Mouse (Mus musculus) lung, postnatal 0 days (tissue): Measurements from ENCODE around the gene Tex14. TPM values are rescaled to one million over a fixed set of nuclear protein-coding genes. Genes with fewer than 3 reads are reported as not detected.
"Not testable (repeated sequence)": the region's sequence is repeated elsewhere in the genome, so short reads cannot be mapped to it uniquely, and the experiment has no call there.

Source experiments
- ATAC-seq: fragments of 200-750 bp; cut with Nextera tagmentation; 2 replicates; pipeline ENCODE4 v1.8.0; 2017; ENCODE audit warnings: moderate library complexity
- DNase-seq: peaks from one replicate; pipeline ENCODE4 v3.0.0-alpha.2; 2016; ENCODE audit warnings: low spot score
- H3K27ac ChIP-seq: fragments of 300-500 bp; sonication (generic); 2 replicates; pipeline ENCODE4 v1.5.1; 2014; ENCODE audit warnings: antibody characterized with exemption, mild to moderate bottlenecking, low read length, mixed read lengths
- H3K27me3 ChIP-seq: fragments of 300-500 bp; sonication (generic); replicated peaks from 2 replicates; pipeline ENCODE4 v1.6.1; 2014; ENCODE audit warnings: low read length, mixed read lengths; ENCODE audit not compliant: insufficient read depth
- H3K36me3 ChIP-seq: fragments of 300-500 bp; sonication (generic); 2 replicates; pipeline ENCODE4 v1.6.1; 2014; ENCODE audit warnings: low read length, mixed read lengths; ENCODE audit not compliant: insufficient read depth
- H3K4me1 ChIP-seq: fragments of 300-500 bp; sonication (generic); 2 replicates; pipeline ENCODE4 v1.6.1; 2014; ENCODE audit warnings: antibody characterized with exemption, low read depth, low read length, mixed read lengths; ENCODE audit not compliant: insufficient read depth
- H3K4me2 ChIP-seq: fragments of 300-500 bp; sonication (generic); replicated peaks from 2 replicates; pipeline ENCODE4 v1.6.1; 2014; ENCODE audit warnings: low read depth, mild to moderate bottlenecking, low read length, moderate library complexity, mixed read lengths
- H3K4me3 ChIP-seq: fragments of 300-500 bp; sonication (generic); 2 replicates; pipeline ENCODE4 v1.5.1; 2014; ENCODE audit warnings: low read depth, low read length
- H3K9ac ChIP-seq: fragments of 300-500 bp; sonication (generic); replicated peaks from 2 replicates; pipeline ENCODE4 v1.6.1; 2014; ENCODE audit warnings: low read depth, mild to moderate bottlenecking
- H3K9me3 ChIP-seq: fragments of 300-500 bp; sonication (generic); 2 replicates; pipeline ENCODE4 v1.6.1; 2016; ENCODE audit warnings: low read length, mixed read lengths
- CTCF ChIP-seq: IDR thresholded peaks from 2 replicates; pipeline ENCODE4 v1.5.1; 2016; ENCODE audit warnings: antibody characterized with exemption, mild to moderate bottlenecking
- EP300 ChIP-seq: IDR thresholded peaks from 2 replicates; pipeline ENCODE4 v1.6.1; 2016; ENCODE audit warnings: antibody characterized with exemption, mild to moderate bottlenecking, control low read depth
- WGBS: fragments of 180-500 bp; shearing (Covaris S2); extraction: QIAGEN DNeasy Blood & Tissue Kit; methylation state at CpG from one replicate; pipeline ENCODE4 v1.1.7; 2014; 5-methylcytosine and 5-hydroxymethylcytosine counted together
- polyA plus RNA-seq: library from polyadenylated mRNA; unstranded; fragments of >200 nt; fragmentation: Nextera tagmentation; extraction: Ambion mirVana; gene quantifications from 2 replicates; pipeline ENCODE4 v1.2.1, GENCODE M21; 2015

The Tex14 gene
- polyA plus RNA-seq, 1 experiment from 2014 or later: 1.1 TPM

DNA sequence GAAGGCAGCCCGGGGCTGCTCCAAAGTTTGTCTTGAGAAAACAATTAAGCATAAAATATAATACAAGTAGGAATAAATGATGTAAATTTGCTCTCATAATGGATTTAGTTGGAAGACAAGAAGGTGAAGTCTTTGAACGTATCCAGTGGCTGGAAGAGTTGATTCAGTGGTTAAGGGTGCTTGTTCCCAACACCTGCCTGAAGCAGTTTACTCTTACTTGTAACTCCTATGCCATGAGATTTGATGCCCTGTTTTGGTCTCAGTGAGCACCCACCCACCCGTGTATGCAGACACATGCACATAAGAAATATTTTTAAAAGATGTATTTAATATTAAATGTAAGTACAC lies 44.3 kb downstream of the Tex14 start:
- no peak for DNase-seq
- no peak for ATAC-seq
- WGBS: 3% methylated on average over 3 of the region's 3 CpGs

DNA sequence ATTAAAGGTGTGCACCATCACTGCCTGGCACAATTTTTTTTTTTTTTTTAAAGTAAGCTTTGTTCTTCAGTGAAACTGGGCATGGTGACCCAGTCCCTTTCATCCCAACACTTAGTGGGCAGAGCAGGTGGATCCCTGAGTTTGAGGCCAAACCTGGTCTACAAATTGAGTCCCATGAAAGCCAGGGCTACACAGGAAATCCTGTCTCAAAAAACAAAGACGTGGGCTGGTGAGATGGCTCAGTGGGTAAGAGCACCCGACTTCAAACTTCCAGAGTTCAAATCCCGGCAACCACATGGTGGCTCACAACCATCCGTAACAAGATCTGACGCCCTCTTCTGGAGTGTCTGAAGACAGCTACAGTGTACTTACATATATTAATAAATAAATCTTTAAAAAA lies 45.0 kb downstream of the Tex14 start:
- not testable (repeated sequence) for H3K27me3 ChIP-seq, H3K9ac ChIP-seq, ATAC-seq, DNase-seq, H3K4me3 ChIP-seq, H3K9me3 ChIP-seq, H3K27ac ChIP-seq, H3K4me1 ChIP-seq, H3K36me3 ChIP-seq, H3K4me2 ChIP-seq
- 49% methylated on average over 5 of the region's 5 CpGs for WGBS

More for the DNA sequence above, 44.3 kb downstream of the Tex14 start:
- no peaks in the 10 kb centered on the region for H3K4me1 ChIP-seq
- no peaks in the 10 kb centered on the region for H3K27me3 ChIP-seq
- H3K4me2 ChIP-seq: no peak overlapping the region
- H3K9me3 ChIP-seq: no peaks in the 10 kb centered on the region
- no peak overlapping the region for H3K9ac ChIP-seq
- TF ChIP-seq EP300: no peak
- TF ChIP-seq CTCF: no peak
- no peaks in the 10 kb centered on the region for H3K36me3 ChIP-seq
- peak overlapping the region; percentile 62; the same call in 1 of the 2 replicates for H3K27ac ChIP-seq
- H3K4me3 ChIP-seq: no peak overlapping the region

DNA sequence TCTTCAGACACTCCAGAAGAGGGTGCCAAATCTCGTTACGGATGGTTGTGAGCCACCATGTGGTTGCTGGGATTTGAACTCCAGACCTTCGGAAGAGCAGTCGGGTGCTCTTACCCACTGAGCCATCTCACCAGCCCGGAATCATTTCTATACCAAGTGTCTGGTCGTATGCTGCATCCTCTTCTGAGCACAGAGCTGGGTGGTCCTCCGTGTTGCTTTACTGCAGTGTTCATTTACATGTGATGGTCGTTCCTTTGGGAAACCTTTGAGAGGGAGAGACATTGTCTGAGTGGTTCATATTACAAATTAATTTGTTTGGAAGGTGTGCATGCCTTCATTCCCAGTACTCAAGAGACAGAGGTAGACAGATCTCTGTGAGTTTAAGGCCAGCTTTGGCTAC lies 47.9 kb downstream of the Tex14 start:
- not testable (repeated sequence) for H3K9ac ChIP-seq, H3K36me3 ChIP-seq, H3K9me3 ChIP-seq, H3K4me1 ChIP-seq, H3K4me3 ChIP-seq, DNase-seq, H3K4me2 ChIP-seq, ATAC-seq, H3K27me3 ChIP-seq, H3K27ac ChIP-seq
- 68% methylated on average over 6 of the region's 8 CpGs for WGBS

DNA sequence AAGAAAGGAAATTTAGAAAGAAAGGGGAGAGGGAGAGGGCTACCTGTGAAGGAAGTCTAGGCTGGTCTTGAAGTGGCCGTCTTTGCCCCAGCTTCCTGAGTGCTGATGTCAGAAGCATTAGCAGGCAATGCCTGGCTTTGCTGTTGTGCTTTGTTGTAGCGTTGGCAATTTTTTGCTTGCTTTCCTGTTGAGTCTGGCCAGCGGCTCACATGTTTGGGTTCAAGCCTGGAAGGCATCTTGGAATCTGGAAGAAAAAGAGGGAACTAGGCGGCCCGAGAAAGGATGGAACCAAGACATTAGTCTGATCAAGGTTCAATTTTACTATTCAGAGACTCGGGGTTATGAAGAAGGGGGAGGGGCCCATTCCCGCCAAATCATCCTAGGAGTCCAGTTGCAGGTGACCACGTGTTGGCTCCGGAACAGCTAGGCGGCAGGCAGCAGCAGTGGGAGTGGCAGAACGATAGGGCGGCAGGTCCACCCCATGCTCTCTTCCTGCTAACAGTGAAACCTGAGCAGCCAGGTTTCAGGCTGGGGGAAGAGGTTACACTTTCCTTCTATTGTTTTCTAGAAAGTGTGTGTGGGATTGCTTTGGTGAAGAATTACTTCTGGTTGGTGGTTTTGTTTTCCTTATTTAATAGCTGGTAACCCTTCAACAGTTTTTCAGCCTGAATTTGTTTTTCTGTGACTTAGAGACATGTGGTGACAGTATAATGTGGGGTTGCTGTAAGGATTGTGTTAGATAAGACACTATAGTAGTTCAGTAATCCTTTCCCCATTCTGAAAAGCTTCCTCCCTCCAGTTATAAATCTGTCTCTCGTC lies 48.6 kb downstream of the Tex14 start:
- H3K27me3 ChIP-seq: no peaks in the 10 kb centered on the region

DNA sequence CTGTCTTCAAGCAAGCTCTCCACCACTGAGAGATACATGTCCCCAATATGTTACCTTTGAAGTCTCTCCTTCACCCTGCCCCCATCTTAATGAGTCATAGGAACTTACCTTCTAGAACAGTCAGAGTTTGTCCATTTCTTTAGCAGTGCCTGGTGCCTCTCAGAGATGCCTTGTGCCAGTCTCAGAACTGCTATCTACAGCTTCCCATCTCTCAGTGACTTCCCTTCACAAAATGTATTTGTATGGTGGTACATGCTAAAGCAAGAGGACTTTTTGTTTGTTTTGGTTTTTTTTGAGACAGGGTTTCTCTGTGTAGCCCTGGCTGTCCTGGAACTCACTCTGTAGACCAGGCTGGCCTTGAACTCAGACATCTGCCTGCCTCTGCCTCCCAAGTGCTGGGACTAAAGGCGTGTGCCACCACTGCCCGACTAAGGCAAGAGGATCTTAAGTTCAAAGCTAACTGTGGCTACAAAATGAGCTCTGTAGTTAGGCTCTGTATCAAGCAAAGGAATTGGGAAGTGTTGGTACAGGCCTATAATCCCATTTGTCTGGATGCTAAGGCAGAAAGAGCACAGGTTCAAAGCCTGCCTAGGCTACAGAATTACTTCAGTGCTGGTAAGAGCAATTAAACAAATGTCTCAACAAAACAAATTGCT lies 49.3 kb downstream of the Tex14 start:
- Histone ChIP-seq H3K9ac (no peak overlapping the region), H3K4me1 (no peaks in the 10 kb centered on the region), H3K9me3 (no peaks in the 10 kb centered on the region), H3K27me3 (no peaks in the 10 kb centered on the region), H3K27ac (no peak overlapping the region), H3K36me3 (no peaks in the 10 kb centered on the region), H3K4me2 (no peak overlapping the region), H3K4me3 (no peak overlapping the region)
- WGBS: 79% methylated on average over 2 of the region's 2 CpGs
- ATAC-seq (no peak), DNase-seq (no peak)
- TF ChIP-seq CTCF: no peak
- TF ChIP-seq EP300: no peak

More for the DNA sequence above, 48.6 kb downstream of the Tex14 start:
- ATAC-seq (no peak), DNase-seq (no peak)
- no peak overlapping the region for H3K9ac ChIP-seq
- no peak overlapping the region for H3K4me3 ChIP-seq
- no peaks in the 10 kb centered on the region for H3K36me3 ChIP-seq
- TF ChIP-seq EP300 (no peak), CTCF (no peak)
- H3K4me1 ChIP-seq: no peaks in the 10 kb centered on the region
- WGBS: 12% methylated on average over 13 of the region's 13 CpGs
- H3K4me2 ChIP-seq: no peak overlapping the region
- H3K27ac ChIP-seq: no peak overlapping the region
- H3K9me3 ChIP-seq: no peaks in the 10 kb centered on the region

DNA sequence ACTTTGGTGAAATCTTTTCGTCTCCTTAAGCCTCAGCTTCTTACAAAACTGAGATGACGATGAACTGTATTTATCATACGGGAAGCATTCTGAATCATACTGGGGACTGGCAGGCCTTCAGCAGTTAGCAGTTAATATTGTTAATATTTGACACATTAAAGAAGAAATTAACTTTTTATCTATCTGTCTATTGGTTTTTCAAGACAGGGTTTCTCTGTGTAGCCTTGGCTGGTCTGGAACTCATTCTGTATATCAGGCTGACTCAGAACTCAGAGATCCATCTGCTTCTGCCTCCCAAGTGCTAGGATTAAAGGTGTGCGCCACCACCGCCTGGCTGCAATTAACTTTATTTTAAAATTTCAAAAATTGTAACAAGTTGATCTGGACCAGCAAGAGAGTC lies 50.7 kb downstream of the Tex14 start:
- ATAC-seq: no peak
- Histone ChIP-seq H3K4me2 (no peak overlapping the region), H3K9ac (no peak overlapping the region), H3K4me1 (no peaks in the 10 kb centered on the region), H3K27me3 (no peaks in the 10 kb centered on the region), H3K4me3 (no peak overlapping the region), H3K27ac (no peak overlapping the region), H3K36me3 (no peaks in the 10 kb centered on the region), H3K9me3 (no peaks in the 10 kb centered on the region)
- WGBS: 89% methylated on average over 5 of the region's 5 CpGs
- no peak for TF ChIP-seq EP300
- no peak for TF ChIP-seq CTCF
- no peak for DNase-seq
